Mouse (Mus musculus) heart, adult 2 months (tissue): ENCODE data around the gene Gnb1l. TPM values are rescaled to one million over a fixed set of nuclear protein-coding genes. Genes with fewer than 3 reads are reported as not detected.

ENCODE experiments used
- DNase-seq, 2 experiments: peaks; one replicate each; pipeline ENCODE4 v3.0.0; 2021
- H3K27ac ChIP-seq: fragments of 200-600 bp; 2 replicates; pipeline ENCODE4 v1.8.1; 2022
- H3K27me3 ChIP-seq: fragments of 200-500 bp; 2 replicates; pipeline ENCODE4 v1.6.1; 2012; ENCODE audit warnings: mild to moderate bottlenecking, low read length, inconsistent platforms, mixed read lengths; ENCODE audit not compliant: control insufficient read depth, insufficient read depth
- H3K36me3 ChIP-seq: fragments of 200-500 bp; 2 replicates; pipeline ENCODE4 v1.6.1; 2012; ENCODE audit warnings: low read length, inconsistent platforms; ENCODE audit not compliant: control insufficient read depth, insufficient read depth
- H3K4me1 ChIP-seq: fragments of 200-500 bp; 2 replicates; pipeline ENCODE4 v1.6.1; 2011; ENCODE audit warnings: low read length; ENCODE audit not compliant: control insufficient read depth, insufficient read depth
- H3K4me3 ChIP-seq: fragments of 200-600 bp; 2 replicates; pipeline ENCODE4 v1.8.1; 2022
- H3K79me2 ChIP-seq: fragments of 200-500 bp; replicated peaks from 2 replicates; pipeline ENCODE4 v1.6.1; 2012; ENCODE audit warnings: mild to moderate bottlenecking, inconsistent platforms, low read length, moderate library complexity, mixed read lengths; ENCODE audit not compliant: control insufficient read depth, insufficient read depth
- H3K9ac ChIP-seq: fragments of 200-500 bp; 2 replicates; pipeline ENCODE4 v1.6.1; 2012; ENCODE audit warnings: low read depth, mild to moderate bottlenecking, control low read depth, inconsistent platforms, low read length, mixed read lengths
- CTCF ChIP-seq: fragments of 200-600 bp; IDR thresholded peaks from 2 replicates; pipeline ENCODE4 v1.8.1; 2022; ENCODE audit warnings: antibody characterized with exemption, mild to moderate bottlenecking, moderate library complexity
- EP300 ChIP-seq: fragments of 200-500 bp; IDR thresholded peaks from 2 replicates; pipeline ENCODE4 v1.6.1; 2011; ENCODE audit warnings: low read depth, low read length, control low read depth; ENCODE audit not compliant: insufficient read depth
- POLR2A ChIP-seq: fragments of 200-500 bp; IDR thresholded peaks from 2 replicates; pipeline ENCODE4 v1.6.1; 2011; ENCODE audit warnings: mild to moderate bottlenecking, low read depth, low read length, control low read depth; ENCODE audit not compliant: insufficient read depth
- WGBS: fragments of 180-500 bp; shearing (Covaris S2); methylation state at CpG from one replicate; pipeline ENCODE4 v1.1.7; 2018; 5-methylcytosine and 5-hydroxymethylcytosine counted together
- intact Hi-C: fragments of 180-260 bp; cut with DNase I; formaldehyde crosslinking; loops from one replicate; pipeline ENCODE4 v1.15.1; 2025
- polyA plus RNA-seq: library from polyadenylated mRNA; depleted of rRNA; stranded (reverse); fragments of >200 nt; gene quantifications from 2 replicates; pipeline ENCODE4 v1.2.3, GENCODE M21; 2012; rRNA removed
- total RNA-seq, 2 experiments: library from RNA; stranded (reverse); gene quantifications; 2 replicates each; pipeline ENCODE4 v1.2.3; 2021

Gene Gnb1l
- total and polyA plus RNA-seq, 3 experiments, result 5.3 to 8.5 (median 7.4) TPM

DNA sequence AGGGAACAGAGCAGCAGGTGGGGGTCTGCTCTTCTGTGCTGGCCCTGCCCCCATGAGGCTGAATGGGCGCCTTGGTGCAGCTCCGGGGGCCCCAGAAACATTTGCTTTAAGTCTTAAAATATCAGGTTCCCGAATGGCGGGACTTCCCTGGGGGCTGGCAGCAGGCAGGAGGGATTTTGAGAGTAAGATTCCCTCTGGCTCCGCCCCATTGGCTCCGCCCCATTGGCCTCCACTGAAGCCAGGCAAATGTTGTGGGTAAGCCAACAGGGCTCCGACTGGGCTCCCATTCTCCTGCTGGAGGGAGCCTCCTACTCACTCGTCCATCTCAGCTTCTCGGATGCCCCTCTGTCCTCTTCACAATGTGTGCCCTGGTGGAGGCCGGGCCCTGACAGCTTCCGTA is 109.7 kb downstream of the Gnb1l start:
- Histone ChIP-seq H3K79me2 (no peaks in the 10 kb centered on the region), H3K4me3 (no peak overlapping the region), H3K27ac (no peak overlapping the region), H3K27me3 (no peaks in the 10 kb centered on the region; the same call in 1 of the 2 replicates), H3K36me3 (no peaks in the 10 kb centered on the region), H3K4me1 (peaks cover 2% of the 10 kb centered on the region; the same call in 1 of the 2 replicates), H3K9ac (no peak overlapping the region)
- no peak for DNase-seq
- intact Hi-C loops, result no loop called here
- no peak for TF ChIP-seq CTCF
- no peak for TF ChIP-seq EP300
- no peak for TF ChIP-seq POLR2A
- WGBS, result 29% methylated on average over 11 of the region's 11 CpGs

DNA sequence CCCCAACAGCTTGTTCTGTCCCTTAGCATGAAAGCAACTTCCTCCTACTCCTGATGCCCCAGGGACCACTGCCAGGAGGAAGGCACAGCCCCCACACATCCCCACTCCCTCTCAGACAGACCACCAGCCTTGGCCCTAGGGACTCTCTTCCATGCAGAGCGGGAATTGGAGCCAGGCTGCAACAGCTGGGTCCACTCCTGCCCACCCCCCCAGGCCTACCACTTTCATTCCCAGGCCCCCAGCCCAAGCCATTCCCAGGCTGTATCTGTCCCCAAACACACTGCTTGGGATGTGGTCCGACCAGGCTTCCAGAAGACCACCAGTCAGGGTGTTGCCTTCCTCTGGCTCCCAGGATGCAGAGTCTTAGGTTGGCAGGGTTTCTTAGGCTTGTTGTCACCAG is 110.6 kb downstream of the Gnb1l start:
- 63% methylated on average over 2 of the region's 2 CpGs for WGBS
- H3K79me2 ChIP-seq, result no peaks in the 10 kb centered on the region
- no peak overlapping the region for H3K9ac ChIP-seq
- DNase-seq, result no peak
- H3K27me3 ChIP-seq, result no peaks in the 10 kb centered on the region; the same call in 1 of the 2 replicates
- H3K36me3 ChIP-seq, result no peaks in the 10 kb centered on the region
- H3K4me1 ChIP-seq, result peaks cover 2% of the 10 kb centered on the region; the same call in 1 of the 2 replicates
- intact Hi-C loops, result no loop called here
- no peak overlapping the region for H3K4me3 ChIP-seq
- H3K27ac ChIP-seq, result no peak overlapping the region
- TF ChIP-seq POLR2A (no peak), CTCF (no peak), EP300 (no peak)

- Histone ChIP-seq H3K27ac (no peak overlapping the region), H3K36me3 (no peaks in the 10 kb centered on the region), H3K4me3 (no peak overlapping the region), H3K79me2 (no peaks in the 10 kb centered on the region), H3K27me3 (no peaks in the 10 kb centered on the region; the same call in 1 of the 2 replicates), H3K9ac (no peak overlapping the region), H3K4me1 (no peaks in the 10 kb centered on the region)
- intact Hi-C loops, result no loop called here
- TF ChIP-seq CTCF (no peak), POLR2A (no peak), EP300 (no peak)
- no peak for DNase-seq
- 73% methylated on average over 13 of the region's 13 CpGs for WGBS
Observed at GRCm38 (mm10) chr16:18611752-18612151, 113.2 kb downstream of the Gnb1l start.

DNA sequence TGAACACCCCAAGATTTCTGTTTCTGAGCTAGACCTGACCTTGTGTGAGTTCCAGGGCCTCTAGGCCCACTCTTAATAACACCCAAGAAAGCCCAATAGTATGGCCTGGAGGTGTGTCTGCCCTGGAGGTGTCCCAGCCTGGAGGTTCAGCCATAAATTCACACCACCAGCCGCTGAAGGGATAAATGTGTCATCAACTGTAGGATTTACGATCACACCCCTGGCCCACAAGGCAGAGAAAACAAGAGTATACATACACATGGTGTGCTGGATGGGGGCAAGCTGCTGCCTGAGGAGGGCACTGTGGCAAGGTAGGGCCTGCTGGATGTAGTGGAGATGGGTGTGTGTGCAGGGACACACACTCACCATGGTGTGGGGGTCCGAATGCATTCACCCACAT is 114.8 kb downstream of the Gnb1l start:
- no peak overlapping the region for H3K27ac ChIP-seq
- no peaks in the 10 kb centered on the region for H3K36me3 ChIP-seq
- WGBS, result 85% methylated on average over 3 of the region's 3 CpGs
- no peaks in the 10 kb centered on the region; the same call in 1 of the 2 replicates for H3K27me3 ChIP-seq
- TF ChIP-seq CTCF (no peak), EP300 (no peak), POLR2A (no peak)
- H3K4me1 ChIP-seq, result no peaks in the 10 kb centered on the region
- intact Hi-C loops, result no loop called here
- no peak overlapping the region for H3K9ac ChIP-seq
- no peaks in the 10 kb centered on the region for H3K79me2 ChIP-seq
- no peak overlapping the region for H3K4me3 ChIP-seq
- no peak for DNase-seq

Other genes with a start within 250 kb of the Gnb1l start
- 10 to 100 TPM; 40.1 to 41.2 TPM for gene Ranbp1, start 250.0 kb upstream of the Gnb1l start, total RNA-seq
- 20.9 and 25.1 TPM in 2 replicates for gene Ranbp1, start 250.0 kb upstream of the Gnb1l start, polyA plus RNA-seq
- gene Gm49776, start 240.4 kb upstream of the Gnb1l start, total RNA-seq, result not detected
- not detected in 2 replicates for gene Gm49776, start 240.4 kb upstream of the Gnb1l start, polyA plus RNA-seq
- 10 to 100 TPM; 10.7 to 13.2 TPM for gene Dgcr8, start 209.5 kb upstream of the Gnb1l start, total RNA-seq
- gene Dgcr8, start 209.5 kb upstream of the Gnb1l start, polyA plus RNA-seq, result 8.7 and 14.5 TPM in 2 replicates
- 100 to 1,000 TPM; 173 to 181 TPM for gene Tango2, start 150.6 kb upstream of the Gnb1l start, total RNA-seq
- gene Tango2, start 150.6 kb upstream of the Gnb1l start, polyA plus RNA-seq, result 283 and 382 TPM in 2 replicates
- 10 to 100 TPM; 14.4 to 16.4 TPM for gene Arvcf, start 150.5 kb upstream of the Gnb1l start, total RNA-seq
- 13.9 and 17.0 TPM in 2 replicates for gene Arvcf, start 150.5 kb upstream of the Gnb1l start, polyA plus RNA-seq
- gene Txnrd2, start 72.3 kb upstream of the Gnb1l start, total RNA-seq, result 10 to 100 TPM; 37.6 to 39.7 TPM
- gene Txnrd2, start 72.3 kb upstream of the Gnb1l start, polyA plus RNA-seq, result 35.1 and 36.1 TPM in 2 replicates
- gene Comt, start 71.9 kb upstream of the Gnb1l start, total RNA-seq, result 100 to 1,000 TPM; 139 to 150 TPM
- 208 and 236 TPM in 2 replicates for gene Comt, start 71.9 kb upstream of the Gnb1l start, polyA plus RNA-seq
- 1 to 10 TPM; 3.4 to 3.9 TPM for gene Rtl10, start 188 bp downstream of the Gnb1l start, total RNA-seq
- gene Rtl10, start 188 bp downstream of the Gnb1l start, polyA plus RNA-seq, result 3.1 and 3.4 TPM in 2 replicates
- 1 to 10 TPM in 1 of 2 experiments, under 1 TPM in 1; 0.68 to 1.1 TPM for gene Tbx1, start 92.0 kb downstream of the Gnb1l start, total RNA-seq
- gene Tbx1, start 92.0 kb downstream of the Gnb1l start, polyA plus RNA-seq, result 0.91 and 1.3 TPM in 2 replicates
- 1 to 10 TPM in 1 of 2 experiments, under 1 TPM in 1; 0.86 to 3.5 TPM for gene Gp1bb, start 123.7 kb downstream of the Gnb1l start, total RNA-seq
- gene Gp1bb, start 123.7 kb downstream of the Gnb1l start, polyA plus RNA-seq, result 1.3 and 5.6 TPM in 2 replicates
- gene Gm49601, start 127.7 kb downstream of the Gnb1l start, total RNA-seq, result 1 to 10 TPM; 1.1 TPM
- gene Gm49601, start 127.7 kb downstream of the Gnb1l start, polyA plus RNA-seq, result 3.1 and 4.9 TPM in 2 replicates
- gene Sept5, start 131.2 kb downstream of the Gnb1l start, total RNA-seq, result 1 to 10 TPM; 3.2 to 5.6 TPM
- gene Sept5, start 131.2 kb downstream of the Gnb1l start, polyA plus RNA-seq, result 7.1 and 7.3 TPM in 2 replicates